8 mouse cellular contexts compared by ENCODE assay signal in the genomic region with DNA sequence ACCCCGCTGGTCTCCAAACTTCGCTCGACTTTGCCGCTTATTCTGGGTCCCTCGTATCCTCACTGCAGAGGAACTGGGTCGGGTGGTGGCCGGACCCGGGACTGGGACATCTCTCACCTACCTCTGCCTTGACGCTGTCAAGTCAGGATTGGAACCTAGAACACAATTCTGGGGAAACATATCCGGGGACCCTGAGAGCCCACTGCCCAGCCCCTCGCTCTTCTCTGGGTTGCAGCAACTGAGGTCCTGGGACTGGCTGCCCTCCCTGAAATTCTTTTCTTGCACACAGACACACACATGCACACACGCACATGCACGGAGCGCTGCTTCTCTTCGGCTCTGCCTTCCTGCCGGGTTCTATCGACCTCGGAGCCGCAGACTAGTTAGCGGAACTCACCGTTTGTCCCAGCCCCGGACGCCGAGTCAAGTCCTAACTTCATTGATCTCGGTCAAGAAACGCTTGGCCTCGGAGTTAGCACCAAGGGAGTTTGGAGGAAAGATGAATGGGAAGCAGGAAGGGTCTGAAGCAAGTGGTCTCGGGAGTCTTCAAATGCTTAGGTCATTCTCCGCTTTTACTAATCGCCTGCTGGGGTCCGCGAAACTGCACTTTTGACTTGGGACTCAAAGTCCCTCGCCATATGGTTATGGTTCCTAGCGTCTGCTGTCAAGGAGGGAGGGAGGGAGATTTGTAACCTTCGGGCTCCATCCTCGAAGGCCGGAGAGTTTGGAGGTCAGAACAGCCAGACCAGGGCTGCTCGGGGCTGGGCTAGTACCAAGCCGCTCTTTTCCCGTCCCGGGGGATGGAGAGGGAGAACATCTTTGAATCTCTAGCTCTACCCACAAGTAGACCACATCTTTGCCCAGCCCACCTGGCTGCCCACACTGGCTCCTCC. TPM values are rescaled to one million over a fixed set of nuclear protein-coding genes. Genes with fewer than 3 reads are reported as not detected.
DNase-seq lines count a peak whose midpoint lies in the region; ATAC-seq and TF ChIP-seq lines count a peak whose summit lies in the region.

No protein-coding gene starts in this region.

- H3K27me3 ChIP-seq in embryonic facial prominence, embryonic 15.5 days = peaks cover 80% of the 10 kb centered on the region
- H3K27me3 ChIP-seq in intestine, embryonic 15.5 days (replicated peaks) = peaks cover 69% of the 10 kb centered on the region
- H3K27me3 ChIP-seq in neural tube, embryonic 13.5 days = peaks cover 87% of the 10 kb centered on the region

- H3K4me1 ChIP-seq in embryonic facial prominence, embryonic 15.5 days = peaks cover 18% of the 10 kb centered on the region
- H3K4me1 ChIP-seq in intestine, embryonic 15.5 days (replicated peaks) = peaks cover 14% of the 10 kb centered on the region
- H3K4me1 ChIP-seq in neural tube, embryonic 13.5 days (replicated peaks) = peaks cover 87% of the 10 kb centered on the region

- no peak for TF ChIP-seq CTCF in layer of hippocampus, adult 2 months (conservative IDR thresholded peaks at IDR 0.05)

- DNase-seq in layer of hippocampus, adult 2 months (ENCODE audit: low spot score in 2 of 2) = no peak
- no peak for DNase-seq in layer of hippocampus, adult 11-12 months (ENCODE audit: low spot score)
- DNase-seq in spleen, postnatal 36 days (ENCODE audit: low spot score in 2 of 2) = no peak
- DNase-seq in Muller cell, postnatal 12 days (ENCODE audit: inconsistent ontology term) = no peak
- DNase-seq in ovary, postnatal 36 days (ENCODE audit: low spot score) = no peak

- no peaks in the 10 kb centered on the region for H3K36me3 ChIP-seq in embryonic facial prominence, embryonic 15.5 days
- no peaks in the 10 kb centered on the region for H3K36me3 ChIP-seq in intestine, embryonic 15.5 days
- no peaks in the 10 kb centered on the region for H3K36me3 ChIP-seq in neural tube, embryonic 13.5 days

- peak overlapping the region; percentile 92; the same call in 1 of the 2 replicates for H3K27ac ChIP-seq in layer of hippocampus, adult 2 months
- H3K27ac ChIP-seq in embryonic facial prominence, embryonic 15.5 days (replicated peaks) = no peak overlapping the region
- no peak overlapping the region for H3K27ac ChIP-seq in intestine, embryonic 15.5 days
- peak overlapping the region; percentile 98 for H3K27ac ChIP-seq in neural tube, embryonic 13.5 days (replicated peaks)

- WGBS in embryonic facial prominence, embryonic 15.5 days = 1% methylated on average over 41 of the region's 41 CpGs
- WGBS in intestine, embryonic 15.5 days = 2% methylated on average over 41 of the region's 41 CpGs
- WGBS in neural tube, embryonic 13.5 days = 2% methylated on average over 41 of the region's 41 CpGs

- H3K4me3 ChIP-seq in layer of hippocampus, adult 2 months = peak overlapping the region; percentile 66
- H3K4me3 ChIP-seq in embryonic facial prominence, embryonic 15.5 days (replicated peaks) = peak overlapping the region; percentile 51
- H3K4me3 ChIP-seq in intestine, embryonic 15.5 days (replicated peaks) = peak overlapping the region; percentile 51
- peak overlapping the region; percentile 79 for H3K4me3 ChIP-seq in neural tube, embryonic 13.5 days

- no peak overlapping the region for H3K9ac ChIP-seq in embryonic facial prominence, embryonic 15.5 days
- H3K9ac ChIP-seq in intestine, embryonic 15.5 days = no peak overlapping the region
- H3K9ac ChIP-seq in neural tube, embryonic 13.5 days = peak overlapping the region; percentile 95

- no peak for ATAC-seq in embryonic facial prominence, embryonic 15.5 days (ENCODE audit: insufficient number of reproducible peaks, low FRiP score, low TSS enrichment, low read depth)
- ATAC-seq in intestine, embryonic 15.5 days = no peak
- ATAC-seq in neural tube, embryonic 13.5 days (ENCODE audit: low read depth) = no peak

- peak overlapping the region; percentile 99 for H3K4me2 ChIP-seq in embryonic facial prominence, embryonic 15.5 days (replicated peaks)
- H3K4me2 ChIP-seq in intestine, embryonic 15.5 days (replicated peaks) = peak overlapping the region; percentile 98
- H3K4me2 ChIP-seq in neural tube, embryonic 13.5 days = peak overlapping the region; percentile 92

- H3K9me3 ChIP-seq in embryonic facial prominence, embryonic 15.5 days (replicated peaks) = no peaks in the 10 kb centered on the region
- H3K9me3 ChIP-seq in intestine, embryonic 15.5 days = no peaks in the 10 kb centered on the region
- no peaks in the 10 kb centered on the region for H3K9me3 ChIP-seq in neural tube, embryonic 13.5 days

RNA-seq across cellular contexts. Expression of gene Sez6, which starts 1.2 kb away (rescaled TPM):
- 100 to 1,000 TPM; 154 to 159 TPM for total RNA-seq in layer of hippocampus, adult 2 months (2021)
- polyA plus RNA-seq in embryonic facial prominence, embryonic 15.5 days (2015; fragmentation: Nextera tagmentation; extraction: Ambion mirVana) = 0.60 and 1.3 TPM in 2 replicates
- 0.95 and 1.2 TPM in 2 replicates for polyA plus RNA-seq in intestine, embryonic 15.5 days (2015; fragmentation: Nextera tagmentation; extraction: Ambion mirVana)
- 95.2 and 104 TPM in 2 replicates for polyA plus RNA-seq in neural tube, embryonic 13.5 days (2015; fragmentation: Nextera tagmentation; extraction: Ambion mirVana)

RNA-seq across cellular contexts. Expression of gene Pipox, which starts 37.9 kb away (rescaled TPM):
- total RNA-seq in layer of hippocampus, adult 2 months (2021) = 1 to 10 TPM in 1 of 2 experiments, under 1 TPM in 1; 0.84 to 1.2 TPM
- 0.45 and 1.0 TPM in 2 replicates for polyA plus RNA-seq in embryonic facial prominence, embryonic 15.5 days (2015; fragmentation: Nextera tagmentation; extraction: Ambion mirVana)
- 29.8 and 36.1 TPM in 2 replicates for polyA plus RNA-seq in intestine, embryonic 15.5 days (2015; fragmentation: Nextera tagmentation; extraction: Ambion mirVana)
- 4.1 and 6.1 TPM in 2 replicates for polyA plus RNA-seq in neural tube, embryonic 13.5 days (2015; fragmentation: Nextera tagmentation; extraction: Ambion mirVana)

RNA-seq across cellular contexts. Expression of gene Phf12, which starts 50.8 kb away (rescaled TPM):
- total RNA-seq in layer of hippocampus, adult 2 months (2021) = 10 to 100 TPM; 59.0 to 62.4 TPM
- polyA plus RNA-seq in embryonic facial prominence, embryonic 15.5 days (2015; fragmentation: Nextera tagmentation; extraction: Ambion mirVana) = 16.8 and 18.4 TPM in 2 replicates
- 12.8 and 13.5 TPM in 2 replicates for polyA plus RNA-seq in intestine, embryonic 15.5 days (2015; fragmentation: Nextera tagmentation; extraction: Ambion mirVana)
- polyA plus RNA-seq in neural tube, embryonic 13.5 days (2015; fragmentation: Nextera tagmentation; extraction: Ambion mirVana) = 15.6 and 19.8 TPM in 2 replicates

Comparison
In these comparisons a context has a peak if more than half of its experiments do, and no peak if none do; other contexts are left out.
1. H3K27ac ChIP-seq: peak in layer of hippocampus, adult 2 months (single experiment) and neural tube, embryonic 13.5 days (single experiment); none in embryonic facial prominence, embryonic 15.5 days (single experiment) and intestine, embryonic 15.5 days (single experiment).
2. RNA of gene Sez6, which starts 1.2 kb away (polyA plus RNA-seq): 95.2 to 104 TPM in neural tube, embryonic 13.5 days; 0.60 to 1.3 TPM in embryonic facial prominence, embryonic 15.5 days and 0.95 to 1.2 TPM in intestine, embryonic 15.5 days; every median in the first group is over 10 times any median in the second.
3. Peak in every context shown above with its lines, with median percentiles within 50 percentile points of each other: H3K4me3 ChIP-seq and H3K4me2 ChIP-seq.